Mouse (Mus musculus): ENCODE data around the gene Tarbp2. TPM values are rescaled to one million over a fixed set of nuclear protein-coding genes. Genes with fewer than 3 reads are reported as not detected.

The Tarbp2 gene
- polyA plus RNA-seq, 1 experiment = 121 TPM

DNA sequence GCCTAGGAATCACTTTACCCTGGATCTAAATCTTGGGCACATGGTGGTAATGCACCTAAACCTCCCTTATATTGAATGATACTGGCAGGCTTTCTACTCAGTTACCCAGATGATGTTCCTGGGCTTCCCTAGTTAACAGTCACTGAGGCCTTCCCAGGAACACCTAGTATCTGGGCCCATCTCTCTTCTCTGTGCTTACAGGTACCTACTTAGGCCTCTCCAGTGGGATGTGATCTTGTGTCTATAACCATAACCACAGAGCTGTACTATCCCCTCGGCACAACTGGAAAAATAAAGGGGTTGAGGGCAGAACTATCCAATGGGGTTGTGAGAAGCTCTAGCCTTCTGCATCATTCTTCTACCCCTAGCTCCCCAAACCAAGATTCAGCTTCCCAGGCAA lies 11.1 kb upstream of the Tarbp2 start:
- Histone ChIP-seq H3K4me1 (ENCODE audit: control insufficient read depth, insufficient read depth, low read length) (peaks cover 17% of the 10 kb centered on the region), H3K4me3 (replicated peaks; ENCODE audit: insufficient read depth, low read depth, low read length) (no peak overlapping the region), H3K27ac (ENCODE audit: insufficient read depth, low read length) (no peak overlapping the region), H3K27me3 (ENCODE audit: control insufficient read depth, insufficient read depth, low read length) (no peaks in the 10 kb centered on the region)
- WGBS = 100% methylated on average over 1 of the region's 1 CpGs
- no peak for DNase-seq
- no peak for TF ChIP-seq POLR2A (IDR thresholded peaks at IDR 0.05; ENCODE audit: borderline replicate concordance, insufficient read depth, low read length)
- TF ChIP-seq CTCF (IDR thresholded peaks at IDR 0.05; ENCODE audit: borderline replicate concordance, insufficient read depth, low read depth, low read length) = no peak

DNA sequence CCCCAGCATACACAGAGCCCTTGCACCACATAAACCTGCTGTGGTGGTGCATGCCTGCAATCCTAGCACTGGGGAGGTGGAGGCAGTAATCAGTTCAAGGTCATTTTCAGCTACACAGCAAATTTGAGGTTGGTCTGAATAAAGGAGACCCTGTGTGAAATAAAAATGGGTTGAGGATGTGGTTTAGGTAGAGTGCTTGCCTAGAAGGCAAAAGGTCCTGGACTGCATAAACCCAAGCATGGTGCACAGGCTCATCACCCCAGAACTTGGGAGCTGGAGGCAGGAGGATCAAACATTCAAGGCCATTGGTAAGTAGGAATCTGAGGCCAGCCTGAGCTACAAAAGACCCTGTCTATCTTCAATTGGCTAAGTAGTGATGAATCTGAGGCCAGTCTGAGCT lies 10.4 kb upstream of the Tarbp2 start:
- Histone ChIP-seq H3K27me3 (ENCODE audit: control insufficient read depth, insufficient read depth, low read length) (no peaks in the 10 kb centered on the region), H3K4me3 (replicated peaks; ENCODE audit: insufficient read depth, low read depth, low read length) (no peak overlapping the region), H3K27ac (ENCODE audit: insufficient read depth, low read length) (no peak overlapping the region; the same call in 1 of the 2 replicates), H3K4me1 (ENCODE audit: control insufficient read depth, insufficient read depth, low read length) (peaks cover 22% of the 10 kb centered on the region)
- no peak for DNase-seq
- TF ChIP-seq CTCF (IDR thresholded peaks at IDR 0.05; ENCODE audit: borderline replicate concordance, insufficient read depth, low read depth, low read length) (no peak), POLR2A (IDR thresholded peaks at IDR 0.05; ENCODE audit: borderline replicate concordance, insufficient read depth, low read length) (no peak)

DNA sequence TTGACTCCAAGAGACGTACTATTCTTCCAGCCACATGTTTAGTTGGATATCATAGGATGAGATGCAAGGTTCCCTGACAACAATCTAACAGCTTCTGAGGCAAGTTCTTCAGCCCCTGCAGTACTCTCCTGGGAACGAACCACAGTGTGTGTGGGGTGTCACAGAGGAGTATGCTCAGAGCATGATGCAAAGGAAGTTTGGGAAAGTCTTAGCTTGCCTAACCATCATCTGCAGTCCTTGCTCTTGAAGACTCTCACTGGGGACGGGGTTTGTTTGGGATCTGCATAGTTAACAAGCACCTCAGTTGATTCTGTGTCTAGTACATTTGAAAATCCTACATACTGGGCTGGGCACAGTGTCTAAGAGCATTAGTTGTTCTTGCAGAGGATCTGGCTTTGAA lies 9.7 kb upstream of the Tarbp2 start:
- Histone ChIP-seq H3K4me1 (ENCODE audit: control insufficient read depth, insufficient read depth, low read length) (peaks cover 29% of the 10 kb centered on the region), H3K4me3 (replicated peaks; ENCODE audit: insufficient read depth, low read depth, low read length) (no peak overlapping the region), H3K27ac (ENCODE audit: insufficient read depth, low read length) (no peak overlapping the region), H3K27me3 (ENCODE audit: control insufficient read depth, insufficient read depth, low read length) (no peaks in the 10 kb centered on the region)
- DNase-seq = peak in 1 of 2 experiments; percentile 3
- TF ChIP-seq CTCF (IDR thresholded peaks at IDR 0.05; ENCODE audit: borderline replicate concordance, insufficient read depth, low read depth, low read length) (no peak), POLR2A (IDR thresholded peaks at IDR 0.05; ENCODE audit: borderline replicate concordance, insufficient read depth, low read length) (no peak)
- WGBS = 67% methylated on average over 3 of the region's 3 CpGs

DNA sequence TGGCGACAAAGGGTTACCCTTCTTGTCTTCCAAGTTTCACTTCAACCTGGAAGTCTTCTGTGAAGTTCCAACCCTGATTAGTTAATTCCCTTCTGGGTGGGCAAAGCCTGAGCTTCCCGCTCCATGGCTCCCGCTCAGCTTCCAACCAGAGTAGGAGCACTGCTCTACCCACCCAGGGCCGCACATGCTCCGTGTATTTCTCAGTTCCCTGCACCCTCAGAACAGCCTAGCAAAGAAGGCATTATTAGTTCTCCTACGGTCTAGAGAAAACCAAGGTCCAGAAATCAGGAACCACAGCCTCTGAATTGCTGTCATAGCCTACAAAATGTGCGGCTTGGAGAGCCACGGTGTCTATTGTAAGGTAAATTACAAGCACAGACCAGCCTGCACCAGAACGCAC lies 7.9 kb upstream of the Tarbp2 start:
- TF ChIP-seq CTCF (IDR thresholded peaks at IDR 0.05; ENCODE audit: borderline replicate concordance, insufficient read depth, low read depth, low read length) (no peak), POLR2A (IDR thresholded peaks at IDR 0.05; ENCODE audit: borderline replicate concordance, insufficient read depth, low read length) (no peak)
- DNase-seq = no peak
- Histone ChIP-seq H3K4me3 (replicated peaks; ENCODE audit: insufficient read depth, low read depth, low read length) (peak overlapping the region; percentile 71), H3K27me3 (ENCODE audit: control insufficient read depth, insufficient read depth, low read length) (no peaks in the 10 kb centered on the region), H3K27ac (ENCODE audit: insufficient read depth, low read length) (peak overlapping the region; percentile 70), H3K4me1 (ENCODE audit: control insufficient read depth, insufficient read depth, low read length) (peaks cover 27% of the 10 kb centered on the region)
- 3% methylated on average over 9 of the region's 9 CpGs for WGBS

DNA sequence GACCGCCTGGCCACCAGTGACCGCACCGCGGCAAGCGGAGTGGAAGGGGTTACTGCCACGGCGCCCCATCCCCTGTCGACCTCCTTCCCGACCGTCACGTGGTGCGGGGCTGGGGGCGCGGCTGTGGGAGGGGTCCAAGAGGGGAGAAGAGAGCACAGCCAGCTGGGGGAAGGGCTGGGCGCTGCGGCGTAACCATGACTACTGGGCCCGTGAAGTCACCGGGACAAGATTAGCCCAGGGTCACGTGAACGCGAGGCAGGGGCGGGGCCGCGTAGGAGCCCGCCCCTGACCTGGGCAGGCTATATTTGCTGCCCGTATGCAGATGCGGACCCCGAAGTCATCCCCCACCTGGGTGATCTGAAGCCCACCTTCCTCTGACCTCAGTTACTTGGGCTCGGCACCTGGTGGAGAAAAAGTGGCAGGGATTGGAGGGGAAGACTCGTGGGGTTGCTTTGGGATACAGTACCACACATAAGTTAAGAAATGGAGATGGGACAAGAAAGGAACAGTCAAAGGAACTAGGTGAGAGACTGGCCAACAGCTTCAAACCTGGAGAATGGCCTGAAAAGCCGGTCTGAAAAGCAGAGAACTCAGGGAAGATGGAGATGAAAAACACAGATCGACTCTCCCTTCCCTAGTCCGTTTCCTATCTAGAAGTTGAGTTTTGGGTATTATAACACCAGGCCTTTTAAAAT lies 7.3 kb upstream of the Tarbp2 start:
- WGBS = under 1% methylated on average over 33 of the region's 34 CpGs
- H3K27me3 ChIP-seq (ENCODE audit: control insufficient read depth, insufficient read depth, low read length) = no peaks in the 10 kb centered on the region
- DNase-seq = peak; percentile 81
- TF ChIP-seq CTCF (IDR thresholded peaks at IDR 0.05; ENCODE audit: borderline replicate concordance, insufficient read depth, low read depth, low read length) (no peak), POLR2A (IDR thresholded peaks at IDR 0.05; ENCODE audit: borderline replicate concordance, insufficient read depth, low read length) (no peak)
- peaks cover 24% of the 10 kb centered on the region for H3K4me1 ChIP-seq (ENCODE audit: control insufficient read depth, insufficient read depth, low read length)
- H3K27ac ChIP-seq (ENCODE audit: insufficient read depth, low read length) = peak overlapping the region; percentile 70
- peak overlapping the region; percentile 71 for H3K4me3 ChIP-seq (replicated peaks; ENCODE audit: insufficient read depth, low read depth, low read length)

DNA sequence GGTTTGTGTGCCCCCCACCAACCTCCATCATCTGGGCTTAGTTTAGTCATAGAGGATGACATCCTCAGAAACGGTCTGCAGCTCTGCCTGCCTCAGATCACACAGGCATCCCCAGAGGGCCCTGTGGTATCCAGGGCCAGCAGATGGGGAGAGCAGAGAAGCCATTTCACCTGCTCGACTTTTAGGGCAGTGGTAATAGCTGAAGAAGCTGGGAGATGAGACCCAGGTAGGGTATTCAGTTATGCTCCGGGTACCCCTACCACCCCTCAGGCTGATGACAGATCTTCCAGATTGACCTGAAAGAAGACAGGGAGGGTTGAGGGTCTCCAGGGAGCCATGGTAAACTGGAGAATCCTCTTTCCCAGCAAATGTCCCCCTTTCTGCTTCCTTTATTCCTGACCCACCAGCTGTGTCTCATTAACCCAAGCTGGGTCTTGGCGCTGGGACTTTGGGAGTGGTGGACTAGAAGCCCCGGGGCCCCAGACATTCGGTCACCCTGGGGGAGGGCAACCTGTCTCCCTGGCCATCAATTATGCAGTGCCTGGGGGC lies 6.6 kb upstream of the Tarbp2 start:
- H3K27me3 ChIP-seq (ENCODE audit: control insufficient read depth, insufficient read depth, low read length) = no peaks in the 10 kb centered on the region
- peak; percentile 31 to 43 for DNase-seq
- peaks cover 22% of the 10 kb centered on the region for H3K4me1 ChIP-seq (ENCODE audit: control insufficient read depth, insufficient read depth, low read length)
- no peak for TF ChIP-seq CTCF (IDR thresholded peaks at IDR 0.05; ENCODE audit: borderline replicate concordance, insufficient read depth, low read depth, low read length)
- TF ChIP-seq POLR2A (IDR thresholded peaks at IDR 0.05; ENCODE audit: borderline replicate concordance, insufficient read depth, low read length) = no peak
- 3% methylated on average over 6 of the region's 6 CpGs for WGBS
- H3K27ac ChIP-seq (ENCODE audit: insufficient read depth, low read length) = peak overlapping the region; percentile 70
- H3K4me3 ChIP-seq (replicated peaks; ENCODE audit: insufficient read depth, low read depth, low read length) = peak overlapping the region; percentile 5

DNA sequence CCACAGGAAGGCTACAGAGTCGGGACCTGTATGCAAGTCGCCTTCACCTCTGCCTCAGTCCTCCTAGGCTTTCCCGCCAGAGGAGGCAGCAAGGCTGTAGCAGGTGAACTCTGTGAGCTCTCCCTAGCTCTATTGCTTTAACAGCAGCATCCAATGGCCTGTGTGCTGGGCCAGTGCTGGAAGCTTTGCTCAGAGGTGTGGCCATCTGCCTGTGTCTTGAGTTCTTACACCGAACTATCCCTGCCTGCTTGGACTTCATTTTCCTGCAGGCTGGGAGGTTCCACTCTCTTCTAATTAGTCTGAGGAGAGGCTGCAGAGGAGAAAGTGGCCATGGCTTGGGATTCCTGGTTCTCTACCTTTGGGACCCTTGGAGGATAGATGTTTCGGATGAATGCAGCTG lies 6.0 kb upstream of the Tarbp2 start:
- no peak for TF ChIP-seq CTCF (IDR thresholded peaks at IDR 0.05; ENCODE audit: borderline replicate concordance, insufficient read depth, low read depth, low read length)
- TF ChIP-seq POLR2A (IDR thresholded peaks at IDR 0.05; ENCODE audit: borderline replicate concordance, insufficient read depth, low read length) = no peak
- WGBS = 26% methylated on average over 5 of the region's 5 CpGs
- Histone ChIP-seq H3K27ac (ENCODE audit: insufficient read depth, low read length) (peak overlapping the region; percentile 70; the same call in 1 of the 2 replicates), H3K4me3 (replicated peaks; ENCODE audit: insufficient read depth, low read depth, low read length) (peak overlapping the region; percentile 24), H3K27me3 (ENCODE audit: control insufficient read depth, insufficient read depth, low read length) (no peaks in the 10 kb centered on the region), H3K4me1 (ENCODE audit: control insufficient read depth, insufficient read depth, low read length) (peaks cover 22% of the 10 kb centered on the region)
- peak in 1 of 2 experiments; percentile 57 for DNase-seq

DNA sequence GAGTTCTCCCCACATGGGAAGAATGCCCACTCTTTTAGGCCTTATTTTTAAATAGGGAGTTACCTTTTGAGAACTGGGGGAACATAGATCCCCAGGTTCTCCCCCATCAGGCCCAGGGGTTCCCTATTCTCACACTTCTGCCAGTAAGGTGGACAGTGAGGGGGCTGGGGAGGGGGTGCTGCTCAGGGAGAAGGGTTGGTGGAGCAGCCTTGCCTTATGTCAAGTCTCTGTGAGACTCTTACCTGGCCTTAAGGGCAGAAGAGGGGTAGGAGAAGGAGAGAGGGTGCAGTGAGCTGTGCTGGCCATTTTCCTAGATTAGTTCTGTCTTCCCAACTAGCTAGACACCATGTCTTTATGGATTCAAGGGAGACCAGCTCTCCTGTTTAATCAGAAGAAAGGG lies 5.5 kb upstream of the Tarbp2 start:
- H3K27me3 ChIP-seq (ENCODE audit: control insufficient read depth, insufficient read depth, low read length) = no peaks in the 10 kb centered on the region
- no peak for DNase-seq
- no peak overlapping the region for H3K4me3 ChIP-seq (replicated peaks; ENCODE audit: insufficient read depth, low read depth, low read length)
- TF ChIP-seq CTCF (IDR thresholded peaks at IDR 0.05; ENCODE audit: borderline replicate concordance, insufficient read depth, low read depth, low read length) (no peak), POLR2A (IDR thresholded peaks at IDR 0.05; ENCODE audit: borderline replicate concordance, insufficient read depth, low read length) (no peak)
- no peak overlapping the region for H3K27ac ChIP-seq (ENCODE audit: insufficient read depth, low read length)
- peaks cover 22% of the 10 kb centered on the region for H3K4me1 ChIP-seq (ENCODE audit: control insufficient read depth, insufficient read depth, low read length)
